Mouse (Mus musculus) embryonic fibroblast, embryonic 13.5 days (primary cell): Measurements from ENCODE around the gene St3gal4. TPM values are rescaled to one million over a fixed set of nuclear protein-coding genes. Genes with fewer than 3 reads are reported as not detected.

Source experiments
- H3K27ac ChIP-seq: 2 replicates; pipeline ENCODE4 v1.5.1; 2012; ENCODE audit warnings: low read length, control low read depth, inconsistent platforms; ENCODE audit not compliant: insufficient read depth
- H3K4me1 ChIP-seq: 2 replicates; pipeline ENCODE4 v1.6.1; 2011; ENCODE audit warnings: low read length; ENCODE audit not compliant: control insufficient read depth, insufficient read depth
- H3K4me3 ChIP-seq: 2 replicates; pipeline ENCODE4 v1.5.1; 2011; ENCODE audit warnings: mild to moderate bottlenecking, control low read depth, low read length; ENCODE audit not compliant: insufficient read depth
- CTCF ChIP-seq: IDR thresholded peaks from 2 replicates; pipeline ENCODE4 v1.5.1; 2011; ENCODE audit warnings: mild to moderate bottlenecking, control low read depth, low read length, moderate library complexity, borderline replicate concordance; ENCODE audit not compliant: insufficient read depth
- POLR2A ChIP-seq: IDR thresholded peaks from 2 replicates; pipeline ENCODE4 v1.6.1; 2011; ENCODE audit warnings: low read depth, mild to moderate bottlenecking, control low read depth, low read length, moderate library complexity
- polyA plus RNA-seq: library from polyadenylated mRNA; stranded (reverse); fragments of >200 nt; gene quantifications from 2 replicates; pipeline ENCODE4 v1.2.4, GENCODE M21; 2011; ENCODE audit warnings: low read depth; ENCODE audit not compliant: missing spikeins, insufficient read length

The St3gal4 gene
- polyA plus RNA-seq, 1 experiment = 35.4 TPM

- peaks cover 15% of the 10 kb centered on the region; the same call in 1 of the 2 replicates for H3K4me1 ChIP-seq
- H3K27ac ChIP-seq = no peak overlapping the region
- no peak overlapping the region for H3K4me3 ChIP-seq
- TF ChIP-seq POLR2A (no peak), CTCF (no peak)
Observed at GRCm38 (mm10) chr9:35110051-35110450, 9.0 kb downstream of the St3gal4 start.

- no peak overlapping the region for H3K4me3 ChIP-seq
- peaks cover 7% of the 10 kb centered on the region; the same call in 1 of the 2 replicates for H3K4me1 ChIP-seq
- H3K27ac ChIP-seq = no peak overlapping the region
- TF ChIP-seq POLR2A (no peak), CTCF (no peak)
Observed at GRCm38 (mm10) chr9:35108916-35109315, 10.2 kb downstream of the St3gal4 start.

- TF ChIP-seq CTCF (no peak), POLR2A (no peak)
- peaks cover 6% of the 10 kb centered on the region; the same call in 1 of the 2 replicates for H3K4me1 ChIP-seq
- no peak overlapping the region for H3K4me3 ChIP-seq
- H3K27ac ChIP-seq = no peak overlapping the region
Observed at GRCm38 (mm10) chr9:35108066-35108465, 11.0 kb downstream of the St3gal4 start.

- Histone ChIP-seq H3K27ac (no peak overlapping the region), H3K4me1 (peaks cover 4% of the 10 kb centered on the region; the same call in 1 of the 2 replicates)
- no peak for TF ChIP-seq CTCF
- TF ChIP-seq POLR2A = no peak
Observed at GRCm38 (mm10) chr9:35107396-35107795, 11.7 kb downstream of the St3gal4 start.

GRCm38 (mm10) chr9:35105884-35106880 is 12.9 kb downstream of the St3gal4 start:
- Histone ChIP-seq H3K4me1 (no peaks in the 10 kb centered on the region; the same call in 1 of the 2 replicates), H3K27ac (no peak overlapping the region), H3K4me3 (no peak overlapping the region)
- TF ChIP-seq CTCF (no peak), POLR2A (no peak)

More at GRCm38 (mm10) chr9:35107396-35107795, 11.7 kb downstream of the St3gal4 start:
- H3K4me3 ChIP-seq = no peak overlapping the region

- Histone ChIP-seq H3K4me1 (no peaks in the 10 kb centered on the region), H3K4me3 (no peak overlapping the region), H3K27ac (no peak overlapping the region)
- TF ChIP-seq CTCF (no peak), POLR2A (no peak)
Observed at GRCm38 (mm10) chr9:35105438-35105837, 13.6 kb downstream of the St3gal4 start.

GRCm38 (mm10) chr9:35104711-35105110 is 14.4 kb downstream of the St3gal4 start:
- Histone ChIP-seq H3K4me1 (no peaks in the 10 kb centered on the region), H3K27ac (no peak overlapping the region), H3K4me3 (no peak overlapping the region)
- no peak for TF ChIP-seq CTCF
- TF ChIP-seq POLR2A = no peak

- TF ChIP-seq CTCF (no peak), POLR2A (no peak)
- Histone ChIP-seq H3K27ac (no peak overlapping the region), H3K4me3 (no peak overlapping the region), H3K4me1 (peaks cover 5% of the 10 kb centered on the region)
Observed at GRCm38 (mm10) chr9:35098762-35099161, 20.3 kb downstream of the St3gal4 start.

- no peak overlapping the region for H3K4me3 ChIP-seq
- no peak overlapping the region for H3K27ac ChIP-seq
- peaks cover 5% of the 10 kb centered on the region for H3K4me1 ChIP-seq
- TF ChIP-seq POLR2A (no peak), CTCF (no peak)
Observed at GRCm38 (mm10) chr9:35097901-35098300, 21.2 kb downstream of the St3gal4 start.

GRCm38 (mm10) chr9:35095726-35096125 is 23.3 kb downstream of the St3gal4 start:
- H3K4me3 ChIP-seq = no peak overlapping the region
- TF ChIP-seq CTCF (no peak), POLR2A (no peak)
- peaks cover 5% of the 10 kb centered on the region for H3K4me1 ChIP-seq
- peak overlapping the region; percentile 39; the same call in 1 of the 2 replicates for H3K27ac ChIP-seq
